Mouse (Mus musculus): ENCODE results near the gene Mas1.

- TF ChIP-seq EP300 (IDR thresholded peaks at IDR 0.05; ENCODE audit: insufficient read depth, low read depth, low read length) (no peak), CTCF (IDR thresholded peaks at IDR 0.05; ENCODE audit: low read depth, low read length) (no peak)
Observed at GRCm38 (mm10) chr17:12845862-12846261, 22.1 kb downstream of the Mas1 start.
